Mouse (Mus musculus) adrenal gland (tissue): ENCODE results near the gene Fam227b.

Experiments used
- intact Hi-C: fragments of 180-260 bp; cut with DNase I; formaldehyde crosslinking; loops from one replicate; pipeline ENCODE4 v1.15.1; 2025
- long read RNA-seq, 2 experiments: library from polyadenylated mRNA; unstranded; transcript quantifications; one replicate each; pipeline ENCODE4 v2.0.0; 2020; ENCODE audit warnings: borderline replicate concordance in 1 of 2; ENCODE audit not compliant: insufficient replicate concordance in 1 of 2

Gene Fam227b
- long read RNA-seq, experiment 1: 0 reads
- long read RNA-seq, experiment 2: 0 reads

GRCm38 (mm10) chr2:126151855-126152571, at the start of gene Fam227b, which contains the start of gene Dtwd1:
Gene Fam227b (minus strand): TSS chr2:126152004.
Gene Dtwd1 (plus strand): TSS chr2:126152141.
- intact Hi-C loops: no loop called here

DNA sequence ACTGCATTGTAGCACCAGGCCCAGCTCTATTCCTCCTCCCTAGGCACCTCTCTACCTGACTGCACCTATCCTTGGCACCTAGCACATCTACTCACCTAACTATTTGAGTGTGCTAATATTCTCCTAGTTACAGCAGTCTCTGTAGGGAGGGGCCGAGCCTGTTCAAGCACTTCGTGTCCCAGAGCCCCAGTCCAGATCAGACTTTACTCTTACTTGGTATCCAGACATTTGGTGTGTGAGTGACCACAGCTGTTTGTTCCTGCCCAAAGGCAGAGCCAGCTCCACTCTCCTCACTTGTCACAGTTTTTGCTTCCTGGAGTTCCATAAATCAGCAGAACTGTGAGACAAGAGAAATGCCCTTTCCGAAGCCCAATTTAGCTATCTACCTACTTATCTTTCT, 47.2 kb upstream of the Fam227b start:
- intact Hi-C loops: no loop called here

- intact Hi-C loops: no loop called here
Measured at GRCm38 (mm10) chr2:126195631-126196356, 44.0 kb upstream of the Fam227b start.

DNA sequence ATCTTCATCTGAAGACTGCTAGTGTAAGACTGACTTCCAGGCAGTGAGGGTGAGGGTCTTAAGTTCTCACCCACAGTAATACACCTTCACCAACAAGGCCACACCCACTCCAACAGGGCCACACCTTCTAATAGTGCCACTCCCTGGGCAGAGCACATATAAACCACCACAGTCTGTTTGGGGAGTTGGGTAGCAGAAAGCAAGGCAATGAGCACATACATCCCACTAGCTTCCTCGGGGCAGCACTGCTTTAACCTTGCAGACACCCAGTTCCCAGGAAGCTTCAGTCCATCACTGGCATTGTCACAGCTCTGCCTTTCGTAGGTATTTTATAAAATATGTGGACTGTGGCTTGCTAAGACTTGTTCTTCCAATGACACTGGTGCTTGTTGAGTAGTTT, 40.3 kb upstream of the Fam227b start:
- intact Hi-C loops: no loop called here

GRCm38 (mm10) chr2:126191306-126191705, 39.5 kb upstream of the Fam227b start:
- intact Hi-C loops: no loop called here

DNA sequence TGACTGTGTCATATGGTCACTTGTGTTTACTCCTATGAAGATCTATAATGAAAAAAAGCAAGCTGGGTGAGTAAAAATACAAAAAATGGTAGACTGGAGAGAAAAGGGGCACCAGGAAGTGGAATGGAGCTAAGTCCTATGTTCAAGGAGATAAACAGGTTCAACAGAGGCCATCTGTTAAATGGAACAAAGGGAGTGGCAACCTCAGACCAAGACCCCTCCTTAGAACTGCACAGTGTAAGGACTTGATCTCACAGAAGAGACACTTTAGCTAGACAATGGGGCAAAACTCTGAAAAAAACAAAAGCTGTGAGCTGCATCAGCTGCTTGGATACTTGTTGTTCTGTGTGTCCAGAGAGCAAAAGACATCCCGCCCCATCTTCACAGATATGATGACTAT, 19.6 kb upstream of the Fam227b start:
- intact Hi-C loops: no loop called here

GRCm38 (mm10) chr2:126166848-126167617, 15.2 kb upstream of the Fam227b start:
- intact Hi-C loops: no loop called here

GRCm38 (mm10) chr2:126166335-126166734, 14.5 kb upstream of the Fam227b start:
- intact Hi-C loops: no loop called here

DNA sequence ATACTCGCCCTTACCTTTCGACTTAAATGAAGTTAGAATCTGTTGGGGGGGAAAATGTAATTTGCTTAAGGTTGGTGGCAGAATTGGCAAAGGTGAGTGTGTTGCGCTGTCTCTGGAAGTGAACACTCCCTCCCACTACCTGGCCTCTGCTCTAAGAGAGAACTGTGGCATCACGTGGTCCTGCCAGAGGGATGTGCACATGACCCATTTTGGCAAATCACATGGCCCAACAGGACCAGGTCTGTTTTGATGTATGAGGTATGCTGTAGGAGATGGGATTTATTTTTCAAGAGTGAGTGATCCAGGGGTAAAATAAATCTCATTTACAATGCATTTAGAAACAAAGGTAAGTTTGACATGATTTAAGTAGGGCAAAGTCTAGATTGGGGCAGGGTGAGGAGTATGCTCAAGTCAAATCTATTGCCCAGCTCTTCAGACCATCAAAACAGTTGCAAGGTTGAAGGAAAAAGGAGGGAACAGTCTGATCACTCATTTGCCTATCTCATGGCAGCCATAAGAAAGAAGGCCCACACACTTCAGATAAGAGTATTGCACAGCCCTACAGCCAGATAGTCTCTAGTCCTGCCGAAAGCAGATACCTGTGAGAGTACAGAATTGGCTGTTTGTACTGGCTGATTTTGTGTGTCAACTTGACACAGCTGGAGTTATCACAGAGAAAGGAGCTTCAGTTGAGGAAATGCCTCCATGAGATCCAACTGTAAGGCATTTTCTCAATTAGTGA, 13.6 kb upstream of the Fam227b start:
- intact Hi-C loops: no loop called here

DNA sequence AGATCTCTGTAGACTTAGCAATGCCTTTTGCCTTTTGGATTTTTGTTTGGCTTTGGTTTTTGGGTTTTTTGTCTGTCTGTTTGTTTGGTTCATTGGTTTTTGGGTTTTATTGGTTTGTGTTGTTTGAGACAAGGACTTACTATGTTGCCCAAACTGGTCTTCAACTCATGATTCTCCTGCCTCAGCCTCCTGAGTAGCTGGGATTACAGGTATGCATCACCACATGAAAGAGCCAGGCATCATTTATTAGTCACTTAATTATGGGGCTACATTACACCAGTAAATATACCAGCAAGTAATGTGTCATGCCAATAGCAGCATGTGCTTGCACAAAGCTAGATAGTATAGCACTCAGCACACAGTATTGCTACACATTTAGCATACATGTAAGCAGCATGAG, 4.1 kb downstream of the Fam227b start:
- intact Hi-C loops: no loop called here

DNA sequence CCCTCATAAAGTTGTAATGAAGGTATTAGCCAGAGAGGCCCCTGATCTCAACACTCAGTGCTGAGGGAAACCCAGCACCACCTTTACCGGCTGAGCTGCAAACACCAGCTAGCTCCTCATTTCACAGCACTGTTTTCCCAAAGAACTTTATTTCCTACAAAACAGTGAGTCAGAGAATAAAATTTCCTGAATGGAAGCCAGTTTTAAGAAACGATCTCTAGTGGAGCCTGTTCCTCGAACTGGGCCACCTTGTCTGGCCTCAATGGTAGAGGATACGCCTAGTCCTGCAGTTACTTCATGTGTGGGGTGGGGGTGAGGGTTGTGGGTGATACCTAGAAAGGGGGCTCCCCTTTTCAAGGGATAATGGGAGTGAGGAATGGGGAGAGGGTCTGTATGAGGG, 57.2 kb downstream of the Fam227b start:
- intact Hi-C loops: no loop called here

- intact Hi-C loops: no loop called here
Measured at GRCm38 (mm10) chr2:126090432-126090831, 61.4 kb downstream of the Fam227b start.

DNA sequence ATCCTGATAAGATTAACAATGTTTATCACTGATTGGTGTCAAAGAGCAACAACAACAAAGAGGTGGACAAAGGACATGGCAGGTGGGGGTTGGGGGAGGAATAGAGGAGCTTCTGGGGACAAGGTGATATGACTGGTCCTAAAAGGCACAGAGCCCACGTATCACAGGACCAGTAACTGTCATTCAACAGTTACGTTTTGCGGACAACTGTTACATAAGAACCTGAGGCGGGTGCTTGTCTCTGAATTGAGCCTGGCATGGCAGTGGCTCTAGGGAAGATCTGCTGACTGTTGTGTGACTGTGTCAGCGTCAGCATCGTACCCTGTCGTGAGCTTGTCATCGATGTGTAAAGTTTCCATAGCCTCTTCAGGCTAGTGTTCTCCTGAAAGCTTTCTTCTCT, 65.6 kb downstream of the Fam227b start:
- intact Hi-C loops: no loop called here

GRCm38 (mm10) chr2:126084326-126084725, 67.5 kb downstream of the Fam227b start:
- intact Hi-C loops: no loop called here

DNA sequence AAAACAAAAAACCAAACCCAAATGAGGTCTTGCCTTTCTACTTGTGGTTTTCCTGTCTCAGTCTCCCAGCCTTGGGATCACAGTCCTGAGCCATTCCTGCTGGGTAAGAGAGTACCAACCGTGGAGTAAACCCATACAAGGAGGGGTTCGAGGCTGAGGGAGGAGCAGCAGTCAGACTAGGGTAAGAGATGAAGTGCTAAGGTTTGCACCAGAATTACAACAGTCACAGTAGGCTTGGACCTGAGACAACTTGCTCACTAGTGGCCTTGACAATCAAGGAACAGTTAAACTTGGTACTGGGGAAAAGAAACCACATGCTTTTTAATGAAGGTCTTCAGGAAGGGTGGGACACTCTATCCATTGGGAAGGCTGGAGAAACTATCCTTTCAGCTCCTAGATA, 72.7 kb downstream of the Fam227b start:
- intact Hi-C loops: no loop called here

DNA sequence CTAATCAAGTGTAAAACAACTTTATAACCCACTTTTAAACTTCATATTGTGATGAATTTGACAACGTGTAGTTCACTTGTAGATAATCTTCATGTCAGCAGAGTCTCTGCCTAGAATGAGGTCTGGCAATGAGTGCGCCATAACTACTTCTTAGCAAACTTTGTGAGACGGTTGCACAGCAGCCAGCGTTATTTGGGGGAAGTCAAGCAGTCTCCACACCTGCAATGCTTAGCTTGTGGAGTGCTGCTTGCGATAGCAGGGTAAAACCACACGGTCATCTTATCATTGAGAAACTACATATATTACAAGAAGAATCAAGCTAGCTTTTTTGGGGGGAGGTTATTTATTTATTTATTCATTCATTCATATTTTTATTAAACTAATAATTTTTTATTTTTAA, 75.3 kb downstream of the Fam227b start:
- intact Hi-C loops: no loop called here

DNA sequence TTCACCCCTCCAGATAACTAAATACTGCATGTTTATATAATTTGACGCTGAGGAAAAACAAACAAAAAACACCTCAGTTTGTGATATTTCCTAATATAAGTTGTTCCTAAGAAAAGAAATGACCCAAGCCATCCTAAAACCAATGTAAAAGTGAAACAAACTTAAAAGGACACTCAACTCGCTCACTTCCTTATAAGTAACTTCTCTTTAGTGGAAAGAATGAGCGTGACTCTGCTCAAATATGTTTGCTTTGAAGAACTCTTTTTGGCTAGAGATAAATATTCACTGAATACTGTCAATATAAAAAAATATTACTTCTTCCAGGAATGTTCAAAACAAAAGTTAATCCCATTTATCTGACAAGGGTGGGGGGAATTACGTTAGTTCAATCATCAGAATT, 78.1 kb downstream of the Fam227b start:
- intact Hi-C loops: no loop called here

GRCm38 (mm10) chr2:126069740-126070139, 82.1 kb downstream of the Fam227b start:
- intact Hi-C loops: no loop called here

GRCm38 (mm10) chr2:126065303-126065856, 86.4 kb downstream of the Fam227b start:
- intact Hi-C loops: no loop called here

DNA sequence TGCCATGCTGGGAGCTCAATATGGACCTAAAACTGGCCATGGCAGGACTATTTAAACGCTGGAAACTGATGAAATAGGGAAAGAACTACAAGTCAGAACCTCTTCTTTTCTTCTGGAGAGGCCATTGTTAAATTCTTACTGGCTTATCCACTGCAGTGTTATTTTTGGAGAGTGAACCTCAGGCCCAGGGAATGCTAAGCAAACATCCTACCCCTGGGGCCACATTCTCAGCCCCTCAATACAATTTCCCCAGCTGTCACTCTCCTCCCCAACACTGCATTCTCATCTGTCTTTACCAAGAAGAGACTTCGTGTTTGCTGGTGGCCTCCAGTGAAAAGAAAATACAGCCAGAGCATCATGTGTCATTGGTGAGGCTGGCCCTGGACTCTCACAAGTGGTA, 87.0 kb downstream of the Fam227b start:
- intact Hi-C loops: no loop called here

GRCm38 (mm10) chr2:126062876-126063275, 88.9 kb downstream of the Fam227b start:
- intact Hi-C loops: no loop called here
